Mouse (Mus musculus) neural tube, embryonic 15.5 days (tissue): ENCODE measurements around the gene Tmem106c. TPM values are rescaled to one million over a fixed set of nuclear protein-coding genes. Genes with fewer than 3 reads are reported as not detected.

Experiments used
- ATAC-seq: fragments of 200-750 bp; cut with Nextera tagmentation; 2 replicates; pipeline ENCODE4 v1.8.0; 2017; ENCODE audit warnings: mild to moderate bottlenecking, moderate TSS enrichment, moderate library complexity; ENCODE audit not compliant: low FRiP score
- H3K27ac ChIP-seq: fragments of 300-500 bp; sonication (generic); replicated peaks from 2 replicates; pipeline ENCODE4 v1.5.1; 2015; ENCODE audit warnings: mild to moderate bottlenecking, inconsistent platforms
- H3K27me3 ChIP-seq: fragments of 300-500 bp; sonication (generic); replicated peaks from 2 replicates; pipeline ENCODE4 v1.6.1; 2015; ENCODE audit warnings: inconsistent platforms
- H3K36me3 ChIP-seq: fragments of 300-500 bp; sonication (generic); 2 replicates; pipeline ENCODE4 v1.6.1; 2015; ENCODE audit warnings: inconsistent platforms
- H3K4me1 ChIP-seq: fragments of 300-500 bp; sonication (generic); 2 replicates; pipeline ENCODE4 v1.6.1; 2015; ENCODE audit warnings: inconsistent platforms
- H3K4me2 ChIP-seq: fragments of 300-500 bp; sonication (generic); 2 replicates; pipeline ENCODE4 v1.6.1; 2015; ENCODE audit warnings: inconsistent platforms, mild to moderate bottlenecking, moderate library complexity
- H3K4me3 ChIP-seq: fragments of 300-500 bp; sonication (generic); replicated peaks from 2 replicates; pipeline ENCODE4 v1.5.1; 2015; ENCODE audit warnings: mild to moderate bottlenecking, inconsistent platforms
- H3K9ac ChIP-seq: fragments of 300-500 bp; sonication (generic); replicated peaks from 2 replicates; pipeline ENCODE4 v1.6.1; 2015; ENCODE audit warnings: mild to moderate bottlenecking, inconsistent platforms
- H3K9me3 ChIP-seq: fragments of 300-500 bp; sonication (generic); replicated peaks from 2 replicates; pipeline ENCODE4 v1.6.1; 2016; ENCODE audit warnings: inconsistent platforms
- WGBS: fragments of 180-500 bp; shearing (Covaris S2); methylation state at CpG from one replicate; pipeline ENCODE4 v1.1.7; 2015; ENCODE audit warnings: mixed read lengths; 5-methylcytosine and 5-hydroxymethylcytosine counted together
- polyA plus RNA-seq: library from polyadenylated mRNA; unstranded; fragments of >200 nt; fragmentation: Nextera tagmentation; extraction: Ambion mirVana; gene quantifications from 2 replicates; pipeline ENCODE4 v1.2.1, GENCODE M21; 2015

Gene Tmem106c
- polyA plus RNA-seq, 1 experiment from 2014 or later = 48.6 TPM

DNA sequence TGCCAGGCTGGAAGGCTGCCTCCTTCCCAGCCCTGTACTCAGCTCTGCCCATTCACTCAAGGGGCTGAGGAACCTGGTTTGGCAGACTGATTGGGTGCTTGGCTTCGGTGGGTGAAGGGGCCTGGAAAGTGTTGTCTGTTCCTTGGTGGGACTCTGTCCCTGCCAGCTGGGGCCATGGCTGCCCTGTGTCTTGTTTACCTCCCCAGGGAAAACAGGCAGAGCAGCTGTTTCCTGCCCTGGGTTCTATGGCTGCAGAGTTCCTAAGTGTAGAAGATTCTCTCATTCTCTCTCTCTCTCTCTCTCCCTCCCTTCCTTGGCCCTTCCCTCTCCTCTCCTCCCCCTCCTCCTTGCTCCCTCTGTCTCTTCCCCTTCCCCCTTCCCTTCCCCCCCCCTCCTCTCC lies 8.7 kb upstream of the Tmem106c start:
- no peaks in the 10 kb centered on the region for H3K27me3 ChIP-seq

DNA sequence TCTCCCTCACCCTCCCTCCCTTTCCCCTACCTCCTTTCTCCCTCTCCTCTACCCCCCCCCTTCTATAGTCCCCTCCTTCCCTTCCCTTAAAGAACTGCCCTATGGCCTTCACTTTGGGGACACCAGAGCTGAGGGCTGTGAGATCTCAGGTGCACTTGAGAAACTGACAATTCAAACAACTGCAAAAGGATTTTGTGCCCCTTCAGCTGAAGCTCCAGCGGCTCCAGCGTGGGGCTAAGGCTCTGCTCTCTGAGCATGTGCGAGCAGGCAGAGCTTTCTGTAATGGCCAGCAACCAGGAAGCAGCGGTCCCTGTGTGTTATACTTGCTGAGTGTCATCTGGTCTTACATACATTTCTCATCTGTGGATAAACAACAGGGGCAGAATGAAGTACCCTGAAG lies 8.3 kb upstream of the Tmem106c start:
- H3K4me2 ChIP-seq = no peak overlapping the region
- 16% methylated on average over 4 of the region's 4 CpGs for WGBS
- no peak overlapping the region for H3K4me3 ChIP-seq
- ATAC-seq = no peak
- H3K36me3 ChIP-seq = no peaks in the 10 kb centered on the region
- H3K27me3 ChIP-seq = no peaks in the 10 kb centered on the region
- no peak overlapping the region for H3K9ac ChIP-seq
- H3K9me3 ChIP-seq = no peaks in the 10 kb centered on the region
- no peak overlapping the region for H3K27ac ChIP-seq
- H3K4me1 ChIP-seq = peaks cover 9% of the 10 kb centered on the region

More for the DNA sequence above, 8.7 kb upstream of the Tmem106c start:
- H3K9me3 ChIP-seq = no peaks in the 10 kb centered on the region
- WGBS = 31% methylated on average over 1 of the region's 1 CpGs
- peaks cover 9% of the 10 kb centered on the region for H3K4me1 ChIP-seq
- no peak overlapping the region for H3K4me2 ChIP-seq
- no peak overlapping the region for H3K27ac ChIP-seq
- H3K9ac ChIP-seq = no peak overlapping the region
- H3K4me3 ChIP-seq = no peak overlapping the region
- H3K36me3 ChIP-seq = no peaks in the 10 kb centered on the region
- ATAC-seq = no peak

DNA sequence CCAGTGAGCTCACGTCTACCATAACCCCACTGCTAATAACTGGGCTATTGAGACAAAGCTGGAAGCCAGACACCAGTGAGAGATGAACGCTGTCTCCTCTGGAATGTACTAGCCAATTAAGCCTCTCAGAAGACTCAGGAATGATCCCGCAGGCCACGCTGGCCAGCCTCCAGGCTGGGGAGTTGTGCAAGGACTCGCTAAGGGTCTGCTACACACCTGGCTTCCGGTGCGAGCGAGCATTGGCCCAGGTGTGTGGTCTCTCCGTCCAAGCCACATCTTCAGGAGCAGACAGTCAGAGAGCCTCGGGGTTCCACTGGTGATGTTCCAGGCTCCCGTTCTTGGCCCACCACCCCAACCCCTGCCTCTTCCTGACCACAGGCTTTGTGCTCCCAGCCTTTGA lies 7.6 kb upstream of the Tmem106c start:
- Histone ChIP-seq H3K9me3 (no peaks in the 10 kb centered on the region), H3K9ac (no peak overlapping the region), H3K27ac (no peak overlapping the region), H3K27me3 (no peaks in the 10 kb centered on the region), H3K4me3 (no peak overlapping the region), H3K36me3 (no peaks in the 10 kb centered on the region), H3K4me2 (no peak overlapping the region), H3K4me1 (peaks cover 9% of the 10 kb centered on the region)
- WGBS = 81% methylated on average over 11 of the region's 11 CpGs
- ATAC-seq = no peak

DNA sequence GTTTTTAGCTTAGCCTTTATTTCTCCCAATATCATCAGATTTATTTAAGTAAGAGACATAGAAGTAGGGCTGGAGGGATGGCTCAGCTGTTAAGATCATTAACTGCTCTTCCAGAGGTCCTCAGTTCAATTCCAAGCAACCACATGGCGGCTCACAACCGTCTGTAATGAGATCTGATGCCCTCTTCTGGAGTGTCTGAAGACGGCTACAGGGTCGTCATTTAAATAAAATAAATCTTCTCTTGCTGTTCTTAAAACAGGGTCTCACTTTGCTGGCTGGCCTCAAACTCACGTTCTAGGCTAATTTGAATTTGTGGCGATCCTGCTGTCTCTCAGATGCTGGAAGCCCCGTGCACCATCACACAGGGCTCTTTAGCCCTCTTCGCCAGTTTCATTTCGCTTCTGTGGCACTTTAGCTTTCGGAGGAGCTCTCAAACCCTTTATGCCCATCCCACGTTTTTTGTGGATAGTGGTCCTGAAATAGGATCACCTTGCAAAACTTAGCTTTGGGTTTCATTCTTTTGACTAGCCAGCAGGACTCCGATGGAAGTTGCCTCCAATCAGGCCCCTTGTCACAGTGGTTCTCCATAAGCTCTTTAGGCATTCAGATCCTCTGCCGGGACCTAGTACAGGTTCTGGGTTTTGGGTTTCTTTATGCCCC lies 541 bp upstream of the Tmem106c start:
- H3K4me2 ChIP-seq = peak overlapping the region; percentile 83
- no peaks in the 10 kb centered on the region for H3K36me3 ChIP-seq
- WGBS = 11% methylated on average over 13 of the region's 13 CpGs
- H3K4me3 ChIP-seq = peak overlapping the region; percentile 76
- H3K27me3 ChIP-seq = no peaks in the 10 kb centered on the region
- peak overlapping the region; percentile 50 for H3K9ac ChIP-seq
- peak overlapping the region; percentile 64 for H3K27ac ChIP-seq
- peaks cover 20% of the 10 kb centered on the region for H3K4me1 ChIP-seq
- ATAC-seq = peak; percentile 32; the same call in 1 of the 2 replicates
- H3K9me3 ChIP-seq = no peaks in the 10 kb centered on the region

DNA sequence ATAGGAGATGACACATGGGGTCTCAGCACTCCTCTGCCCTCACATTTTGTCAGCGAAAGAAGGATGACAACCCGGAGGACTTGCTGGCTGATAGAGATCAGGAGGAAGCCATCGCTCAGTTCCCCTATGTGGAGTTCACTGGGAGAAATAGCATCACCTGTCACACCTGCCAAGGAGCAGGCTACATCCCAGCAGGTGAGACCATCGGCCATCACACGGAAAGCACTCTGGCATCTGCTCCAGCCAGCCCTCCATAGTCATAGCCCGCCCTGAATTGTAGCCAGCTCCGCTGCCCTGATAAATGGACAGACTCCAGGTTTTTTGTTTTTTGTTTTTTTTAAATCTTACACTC lies 812 bp downstream of the Tmem106c start:
- H3K9ac ChIP-seq = peak overlapping the region; percentile 79
- no peaks in the 10 kb centered on the region for H3K9me3 ChIP-seq
- 13% methylated on average over 7 of the region's 7 CpGs for WGBS

DNA sequence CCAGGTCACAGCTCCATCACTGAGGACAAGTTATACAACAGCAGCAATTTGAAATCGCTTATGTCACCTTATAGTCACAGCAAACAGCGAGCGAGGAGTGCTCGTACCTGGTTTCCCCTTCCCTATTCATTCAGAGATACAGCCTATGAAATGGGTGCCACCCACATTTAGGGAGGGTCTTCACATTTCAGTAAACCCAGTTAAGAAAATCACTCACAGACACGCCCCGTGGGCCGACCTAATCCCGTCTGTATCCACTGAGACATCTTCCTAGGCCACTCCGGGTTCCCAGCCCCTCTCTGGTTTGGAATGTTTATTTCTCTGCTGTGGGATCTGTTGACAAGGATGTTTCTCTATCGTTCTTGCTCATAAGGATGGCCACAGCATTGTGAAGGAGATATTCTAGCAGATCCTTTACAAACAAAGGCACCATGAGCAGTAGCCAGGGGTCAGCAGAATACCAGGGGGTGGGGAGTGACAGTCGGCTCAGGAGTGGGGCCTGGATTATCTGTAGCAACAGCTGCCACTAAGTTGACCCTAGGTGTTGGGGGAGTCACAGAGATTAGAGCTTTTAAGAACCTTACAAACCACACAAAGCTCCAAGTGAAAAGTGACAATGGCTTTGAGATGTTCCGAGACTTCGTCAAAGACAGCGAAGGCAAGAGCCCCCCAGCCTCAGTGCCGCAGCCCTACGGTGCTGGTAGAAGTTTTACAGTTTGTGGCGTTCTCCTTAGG lies 1.5 kb downstream of the Tmem106c start:
- H3K4me1 ChIP-seq = peaks cover 20% of the 10 kb centered on the region
- WGBS = 74% methylated on average over 17 of the region's 17 CpGs
- H3K9ac ChIP-seq = no peak overlapping the region
- no peaks in the 10 kb centered on the region for H3K27me3 ChIP-seq
- no peak overlapping the region for H3K27ac ChIP-seq
- peak overlapping the region; percentile 76 for H3K4me3 ChIP-seq
- ATAC-seq = no peak
- H3K4me2 ChIP-seq = peak overlapping the region; percentile 83
- H3K9me3 ChIP-seq = no peaks in the 10 kb centered on the region
- peaks cover 5% of the 10 kb centered on the region; the same call in 1 of the 2 replicates for H3K36me3 ChIP-seq

More for the DNA sequence above, 812 bp downstream of the Tmem106c start:
- peak overlapping the region; percentile 83 for H3K4me2 ChIP-seq
- peak overlapping the region; percentile 76 for H3K4me3 ChIP-seq
- no peaks in the 10 kb centered on the region for H3K27me3 ChIP-seq
- peak; percentile 39 for ATAC-seq
- peaks cover 5% of the 10 kb centered on the region; the same call in 1 of the 2 replicates for H3K36me3 ChIP-seq
- H3K27ac ChIP-seq = peak overlapping the region; percentile 88
- H3K4me1 ChIP-seq = peaks cover 20% of the 10 kb centered on the region

DNA sequence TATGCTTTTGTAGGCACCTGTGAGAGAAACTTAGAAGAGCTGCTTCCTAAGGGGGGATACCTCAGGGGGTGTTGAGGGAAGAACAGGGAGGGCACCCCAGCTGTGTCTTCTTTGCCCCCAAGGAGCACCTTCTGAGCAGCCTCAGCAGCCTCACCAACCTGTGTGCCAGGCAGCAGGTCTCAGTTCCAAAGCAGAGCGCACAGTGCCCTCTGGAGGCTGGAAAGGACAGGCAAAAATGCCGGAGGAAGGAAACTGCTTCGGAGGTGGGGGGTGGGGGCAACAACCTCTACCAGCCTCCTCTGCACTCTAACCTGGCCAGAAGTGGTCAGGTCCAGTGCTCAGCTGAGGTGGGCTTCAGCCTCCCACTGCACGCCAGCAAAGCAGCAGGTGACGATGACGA lies 6.3 kb downstream of the Tmem106c start:
- no peak for ATAC-seq
- Histone ChIP-seq H3K36me3 (peaks cover 5% of the 10 kb centered on the region; the same call in 1 of the 2 replicates), H3K4me2 (no peak overlapping the region), H3K27me3 (no peaks in the 10 kb centered on the region), H3K4me1 (peaks cover 6% of the 10 kb centered on the region), H3K9me3 (no peaks in the 10 kb centered on the region), H3K9ac (no peak overlapping the region), H3K27ac (no peak overlapping the region), H3K4me3 (no peak overlapping the region)
- 51% methylated on average over 6 of the region's 6 CpGs for WGBS

DNA sequence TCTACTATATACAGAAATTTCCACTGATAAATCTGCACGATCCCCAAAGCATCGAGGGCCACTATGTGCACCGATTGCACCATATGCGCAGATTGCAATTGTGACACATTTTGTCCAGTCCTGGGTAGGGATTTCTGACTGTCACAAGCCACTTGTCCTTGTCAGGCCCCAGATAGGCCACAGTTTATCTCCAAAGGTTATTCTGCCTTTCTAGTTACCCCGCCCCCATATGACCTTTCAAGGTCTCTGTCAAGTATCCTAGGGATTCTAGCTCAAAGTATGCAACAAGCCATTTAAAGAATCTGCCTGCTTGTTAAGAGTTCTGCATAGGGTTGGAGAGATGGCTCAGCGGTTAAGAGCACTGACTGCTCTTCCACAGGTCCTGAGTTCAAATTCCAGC lies 8.6 kb downstream of the Tmem106c start:
- Histone ChIP-seq H3K36me3 (peaks cover 5% of the 10 kb centered on the region; the same call in 1 of the 2 replicates), H3K4me1 (no peaks in the 10 kb centered on the region), H3K27me3 (no peaks in the 10 kb centered on the region), H3K9ac (no peak overlapping the region), H3K4me2 (no peak overlapping the region), H3K9me3 (no peaks in the 10 kb centered on the region), H3K4me3 (no peak overlapping the region), H3K27ac (no peak overlapping the region)
- 91% methylated on average over 6 of the region's 6 CpGs for WGBS
- ATAC-seq = no peak

DNA sequence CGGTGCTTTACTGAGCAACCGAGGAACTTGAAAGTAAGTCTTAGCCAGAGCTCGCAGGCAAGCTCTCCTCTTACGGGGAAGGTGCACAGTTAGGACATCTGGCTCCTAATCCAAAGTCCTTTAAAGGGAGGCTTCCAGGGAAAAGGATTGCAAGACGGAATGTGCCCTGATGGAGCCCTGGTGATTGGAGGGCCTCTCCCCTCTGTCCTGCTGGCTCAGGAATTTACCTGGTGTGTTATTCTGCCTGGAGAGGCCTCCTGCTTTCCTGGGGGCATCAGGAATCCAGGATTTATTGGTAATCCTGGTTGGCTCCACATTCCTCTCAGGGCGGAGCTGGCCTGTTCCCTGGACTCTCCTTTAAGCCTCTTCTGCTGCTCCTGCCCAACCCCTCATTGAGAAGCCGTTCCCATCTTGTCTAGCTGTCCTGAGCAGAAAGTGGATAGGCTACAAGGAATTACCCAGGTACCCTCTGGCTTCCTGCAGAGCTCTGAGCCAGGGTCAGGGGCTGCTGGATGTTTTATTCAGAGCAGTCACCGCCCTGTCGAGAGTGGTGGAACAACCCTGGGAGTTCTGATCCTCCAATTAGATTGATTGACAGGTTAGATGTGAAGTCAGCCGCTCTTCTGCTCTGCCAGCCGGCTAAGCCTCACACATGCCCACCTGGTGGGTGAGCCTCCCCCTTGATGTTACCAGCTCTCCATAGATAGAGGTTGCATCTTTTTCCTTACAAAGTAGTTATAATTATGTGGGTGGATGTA lies 9.4 kb downstream of the Tmem106c start:
- WGBS = 44% methylated on average over 11 of the region's 11 CpGs

DNA sequence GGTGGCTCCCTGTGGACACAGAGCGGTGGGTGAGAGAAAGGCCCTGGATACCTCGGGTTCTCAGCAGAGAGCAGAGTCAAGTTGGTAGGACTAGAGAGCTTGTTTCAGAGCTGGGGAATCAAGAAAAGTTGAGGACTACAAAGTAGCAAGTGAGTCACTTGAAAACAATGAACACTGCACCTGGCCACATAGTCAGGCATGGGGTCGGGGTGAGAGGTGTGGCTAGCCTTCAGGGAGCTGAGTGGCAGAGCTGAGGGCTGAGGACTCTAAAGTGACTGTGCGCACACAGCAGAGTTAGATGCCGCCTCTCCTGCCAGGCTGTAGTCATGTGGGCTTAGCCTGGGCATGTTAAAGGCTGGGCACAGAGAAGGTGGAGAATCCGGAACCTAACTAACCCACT lies 17.6 kb downstream of the Tmem106c start:
- ATAC-seq = no peak
- no peak overlapping the region for H3K4me3 ChIP-seq
- no peaks in the 10 kb centered on the region for H3K27me3 ChIP-seq
- H3K9me3 ChIP-seq = no peaks in the 10 kb centered on the region
- no peak overlapping the region for H3K4me2 ChIP-seq
- H3K4me1 ChIP-seq = no peaks in the 10 kb centered on the region
- no peak overlapping the region for H3K9ac ChIP-seq
- WGBS = 90% methylated on average over 6 of the region's 6 CpGs
- 0 out of 2 replicates have a peak, but pooled peaks cover 4% of the 10 kb centered on the region for H3K36me3 ChIP-seq
- no peak overlapping the region for H3K27ac ChIP-seq

More for the DNA sequence above, 9.4 kb downstream of the Tmem106c start:
- H3K4me2 ChIP-seq = no peak overlapping the region
- peaks cover 5% of the 10 kb centered on the region; the same call in 1 of the 2 replicates for H3K36me3 ChIP-seq
- H3K9ac ChIP-seq = no peak overlapping the region
- H3K27me3 ChIP-seq = no peaks in the 10 kb centered on the region
- no peaks in the 10 kb centered on the region for H3K9me3 ChIP-seq
- no peaks in the 10 kb centered on the region for H3K4me1 ChIP-seq
- H3K4me3 ChIP-seq = no peak overlapping the region
- ATAC-seq = no peak
- no peak overlapping the region for H3K27ac ChIP-seq

DNA sequence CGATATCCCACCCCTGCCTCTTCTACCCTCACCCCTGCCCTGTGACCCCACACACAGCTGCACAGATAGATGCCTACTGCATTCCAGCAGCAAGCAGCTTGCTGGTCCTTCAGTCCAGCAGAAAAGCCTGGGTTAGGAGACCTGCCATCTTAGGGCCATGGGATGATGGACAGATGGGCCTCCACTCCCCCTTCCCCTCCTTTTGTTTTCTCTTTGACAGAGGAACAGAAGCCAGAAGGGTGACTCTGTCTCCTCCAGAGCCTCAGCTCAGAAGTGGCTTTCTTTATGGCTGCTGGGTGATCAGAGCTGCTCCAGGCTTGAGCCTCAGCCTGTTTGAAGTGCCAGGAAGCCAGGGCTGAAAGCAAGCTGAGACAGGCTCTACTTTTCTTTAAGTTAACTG lies 25.5 kb downstream of the Tmem106c start:
- whole genome bisulfite sequencing = 7% methylated on average over 1 of the region's 1 CpGs
- no peak for ATAC-seq
- H3K27me3 ChIP-seq = no peaks in the 10 kb centered on the region
- H3K4me2 ChIP-seq = no peak overlapping the region
- H3K36me3 ChIP-seq = no peaks in the 10 kb centered on the region
- H3K4me3 ChIP-seq = no peak overlapping the region
- H3K9me3 ChIP-seq = no peaks in the 10 kb centered on the region
- H3K9ac ChIP-seq = no peak overlapping the region
- peaks cover 44% of the 10 kb centered on the region for H3K4me1 ChIP-seq
- 0 out of 2 replicates have a peak overlapping the region, but pooled peaks have one; percentile 45 for H3K27ac ChIP-seq
